17 mouse cellular contexts compared by ENCODE assay signal in the genomic region with DNA sequence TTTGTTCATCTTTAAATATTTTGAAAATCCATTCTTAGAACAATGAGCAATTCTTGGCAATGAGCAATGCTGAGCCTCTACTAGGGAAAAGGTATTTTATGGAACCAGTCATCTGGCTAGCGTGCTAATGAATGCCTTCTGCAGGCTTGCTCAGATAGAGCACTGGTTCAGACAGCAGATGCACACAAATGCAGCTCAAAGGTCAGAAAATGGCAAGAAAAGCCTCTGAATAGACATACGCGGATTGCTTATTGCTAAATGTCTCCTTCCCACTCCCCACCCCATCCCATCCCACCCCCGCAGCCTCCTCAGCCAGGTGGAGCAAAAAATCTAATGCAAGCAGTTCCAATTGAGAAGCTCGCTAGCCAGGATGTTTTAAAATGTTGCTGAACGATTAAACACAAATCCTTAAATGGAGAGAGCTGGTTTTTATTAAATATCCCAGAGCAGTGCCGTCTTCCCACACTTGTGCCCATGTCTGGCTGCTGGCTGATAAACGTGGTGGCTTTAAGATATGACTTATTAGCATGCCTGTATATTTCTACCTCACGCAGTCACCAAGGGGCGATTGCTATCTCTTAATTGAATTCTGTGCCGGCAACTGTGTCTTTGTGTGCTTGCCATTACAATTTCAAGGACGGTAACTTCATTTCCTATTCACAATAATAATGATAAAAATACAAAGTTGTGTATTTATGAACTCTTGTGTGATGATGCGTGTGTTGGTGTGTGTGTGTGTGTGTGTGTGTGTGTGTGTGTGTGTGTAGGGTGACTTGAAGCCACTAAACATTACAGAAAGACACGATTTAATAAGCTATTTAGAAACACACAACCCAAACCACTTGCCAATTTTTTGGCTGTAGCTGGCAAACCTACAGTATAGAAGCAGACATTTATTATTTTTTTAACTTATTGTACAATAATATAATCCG.
DNase-seq lines count a peak whose midpoint lies in the region; ATAC-seq and TF ChIP-seq lines count a peak whose summit lies in the region.
"Had no signal": no experiment of that assay in that cellular context is flagged by ENCODE, and none has a peak within 500 bp of the region (broad histone marks: within the 10 kb centered on the region; RNA-seq: fewer than 3 reads in every experiment).

No protein-coding gene starts in this region.

- H3K36me3 ChIP-seq in forebrain, postnatal 0 days (ENCODE audit: insufficient read depth) = no peaks in the 10 kb centered on the region
- H3K36me3 ChIP-seq in hindbrain, postnatal 0 days (ENCODE audit: insufficient read depth, low read length) = no peaks in the 10 kb centered on the region
- H3K36me3 ChIP-seq: heart, embryonic 13.5 days had no signal

- H3K4me1 ChIP-seq in forebrain, postnatal 0 days (ENCODE audit: insufficient read depth) = peaks cover 13% of the 10 kb centered on the region
- H3K4me1 ChIP-seq in hindbrain, postnatal 0 days (ENCODE audit: insufficient read depth, low read length) = no peaks in the 10 kb centered on the region
- peaks cover 2% of the 10 kb centered on the region; the same call in 1 of the 2 replicates for H3K4me1 ChIP-seq in olfactory bulb, adult 2 months (ENCODE audit: control insufficient read depth, insufficient read depth, low read length)

- peak; percentile 19 to 23 for DNase-seq in left cerebral cortex, adult 9 months (ENCODE audit: low spot score in 2 of 2)
- DNase-seq in left cerebral cortex, adult 18-20 months (ENCODE audit: low spot score in 2 of 2) = no peak
- peak; percentile 39 for DNase-seq in forebrain, postnatal 0 days
- DNase-seq in hindbrain, postnatal 0 days (ENCODE audit: low spot score) = no peak
- no peak for DNase-seq in cerebellum, postnatal 25 days
- no peak for DNase-seq in kidney, adult 18-20 months
- DNase-seq: adrenal gland, adult 2 months; cerebellum, adult 2 months; gastrocnemius, postnatal 25 days; kidney, adult 2 months; lung, adult 2 months; lung, postnatal 4 days; right cerebral cortex, postnatal 4 days; thymus, adult 18-20 months had no signal

- H3K27me3 ChIP-seq in forebrain, postnatal 0 days (ENCODE audit: insufficient read depth, low read length) = no peaks in the 10 kb centered on the region
- no peaks in the 10 kb centered on the region for H3K27me3 ChIP-seq in hindbrain, postnatal 0 days (ENCODE audit: insufficient read depth, low read length)
- H3K27me3 ChIP-seq: heart, embryonic 13.5 days had no signal

- peak overlapping the region; percentile 51 for H3K27ac ChIP-seq in forebrain, postnatal 0 days (ENCODE audit: low read depth, low read length)
- peak overlapping the region; percentile 17; the same call in 1 of the 2 replicates for H3K27ac ChIP-seq in hindbrain, postnatal 0 days
- H3K27ac ChIP-seq in olfactory bulb, adult 2 months (ENCODE audit: insufficient read depth, low read depth, low read length) = peak overlapping the region; percentile 77; the same call in 1 of the 2 replicates
- H3K27ac ChIP-seq: heart, embryonic 13.5 days had no signal

- TF ChIP-seq POLR2A in olfactory bulb, adult 2 months (IDR thresholded peaks at IDR 0.05; ENCODE audit: insufficient read depth, low read depth, low read length) = no peak

- TF ChIP-seq CTCF in forebrain, postnatal 0 days (IDR thresholded peaks at IDR 0.05; ENCODE audit: low read depth) = no peak
- TF ChIP-seq CTCF in hindbrain, postnatal 0 days (IDR thresholded peaks at IDR 0.05; ENCODE audit: low read depth) = no peak
- no peak for TF ChIP-seq CTCF in olfactory bulb, adult 2 months (IDR thresholded peaks at IDR 0.05; ENCODE audit: insufficient read depth, low read depth, low read length)

- no peak overlapping the region for H3K4me2 ChIP-seq in forebrain, postnatal 0 days (ENCODE audit: low read depth)
- H3K4me2 ChIP-seq in hindbrain, postnatal 0 days (ENCODE audit: low read depth, low read length) = no peak overlapping the region
- H3K4me2 ChIP-seq: heart, embryonic 13.5 days had no signal

- no peaks in the 10 kb centered on the region for H3K9me3 ChIP-seq in forebrain, postnatal 0 days (ENCODE audit: low read length)
- H3K9me3 ChIP-seq in hindbrain, postnatal 0 days (ENCODE audit: low read length) = no peaks in the 10 kb centered on the region
- H3K9me3 ChIP-seq: heart, embryonic 13.5 days had no signal

- H3K9ac ChIP-seq in forebrain, postnatal 0 days = no peak overlapping the region
- H3K9ac ChIP-seq in hindbrain, postnatal 0 days (replicated peaks; ENCODE audit: low read length) = no peak overlapping the region
- H3K9ac ChIP-seq: heart, embryonic 13.5 days had no signal

- ATAC-seq in forebrain, postnatal 0 days = peak; percentile 25; the same call in 1 of the 2 replicates
- no peak for ATAC-seq in hindbrain, postnatal 0 days
- ATAC-seq: CD4-positive, CD25-positive, alpha-beta regulatory T cell, adult 4 months had no signal

- H3K4me3 ChIP-seq in forebrain, postnatal 0 days (ENCODE audit: low read depth, low read length) = no peak overlapping the region
- no peak overlapping the region for H3K4me3 ChIP-seq in hindbrain, postnatal 0 days (ENCODE audit: low read length)
- H3K4me3 ChIP-seq in olfactory bulb, adult 2 months (ENCODE audit: insufficient read depth, low read depth, low read length) = no peak overlapping the region
- H3K4me3 ChIP-seq: heart, embryonic 13.5 days had no signal

- 43% methylated on average over 15 of the region's 15 CpGs for WGBS in forebrain, postnatal 0 days
- 52% methylated on average over 15 of the region's 15 CpGs for WGBS in hindbrain, postnatal 0 days
- WGBS in olfactory bulb, adult 2 months = 32% methylated on average over 15 of the region's 15 CpGs

Comparison
In these comparisons a context has a peak if more than half of its experiments do, and no peak if none do; other contexts are left out.
1. DNase-seq: peak in left cerebral cortex, adult 9 months (2 of 2) and forebrain, postnatal 0 days (single experiment); none in left cerebral cortex, adult 18-20 months (0 of 2), hindbrain, postnatal 0 days (single experiment), cerebellum, postnatal 25 days (0 of 2) and kidney, adult 18-20 months (single experiment).
2. H3K27ac ChIP-seq: peak in every context shown above with its lines; median percentile 77 in olfactory bulb, adult 2 months; 51 in forebrain, postnatal 0 days; 17 in hindbrain, postnatal 0 days.